Mouse (Mus musculus): ENCODE results near the gene Nfe2.
"Not testable (repeated sequence)": the region's sequence is repeated elsewhere in the genome, so short reads cannot be mapped to it uniquely, and the experiment has no call there.

The Nfe2 gene

DNA sequence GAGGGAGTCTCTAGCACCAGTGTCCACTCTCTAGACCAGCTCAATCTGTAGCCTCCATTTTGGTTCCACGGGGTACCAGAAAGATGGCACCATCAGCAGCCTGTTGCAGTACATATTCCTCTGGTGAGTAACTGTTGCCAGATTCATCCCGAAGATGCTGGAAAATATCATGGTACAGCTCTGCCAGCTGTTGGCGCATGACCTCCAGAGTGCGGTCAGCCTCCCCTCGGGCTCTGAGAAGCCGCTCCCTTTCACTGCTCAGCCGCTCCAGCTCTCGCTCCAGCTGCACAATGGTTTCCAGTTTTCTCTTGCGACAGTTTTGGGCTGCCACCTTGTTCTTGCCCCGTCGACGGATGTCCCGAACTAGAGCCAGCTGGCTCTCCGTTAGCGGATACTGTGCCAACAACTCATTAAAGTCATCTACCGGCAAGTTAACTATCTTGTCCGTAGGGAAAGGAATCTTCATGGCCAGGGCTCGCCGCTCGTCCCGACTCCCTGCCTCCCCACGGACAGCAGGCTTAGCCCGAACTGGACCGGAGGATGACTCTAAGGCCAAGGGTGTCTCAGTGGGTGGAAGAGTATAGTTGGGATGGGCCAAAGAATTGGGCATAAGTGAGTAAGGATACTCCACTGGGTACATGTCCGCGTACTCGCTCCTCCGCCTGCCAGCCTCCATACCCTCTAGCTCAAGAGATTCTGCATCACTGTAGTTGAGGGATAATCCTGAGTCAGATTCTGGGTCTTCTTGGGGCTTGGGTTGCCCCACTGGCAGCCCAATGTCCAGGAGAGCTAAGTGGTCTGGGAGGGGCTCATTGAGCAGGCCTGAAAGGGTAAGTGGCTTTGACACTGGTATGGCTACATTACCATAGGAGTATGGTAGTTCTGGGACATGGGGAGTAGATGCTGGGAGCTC is 9.5 kb downstream of the Nfe2 start:
- no peak for DNase-seq

- DNase-seq, result no peak
Observed at GRCm38 (mm10) chr15:103247782-103248400, 10.3 kb downstream of the Nfe2 start.

GRCm38 (mm10) chr15:103247078-103247781 is 11.0 kb downstream of the Nfe2 start:
- no peak for DNase-seq

- DNase-seq, result no peak
Observed at GRCm38 (mm10) chr15:103245616-103246015, 12.6 kb downstream of the Nfe2 start.

GRCm38 (mm10) chr15:103242885-103243284 is 15.3 kb downstream of the Nfe2 start:
- DNase-seq, result peak; percentile 23

DNA sequence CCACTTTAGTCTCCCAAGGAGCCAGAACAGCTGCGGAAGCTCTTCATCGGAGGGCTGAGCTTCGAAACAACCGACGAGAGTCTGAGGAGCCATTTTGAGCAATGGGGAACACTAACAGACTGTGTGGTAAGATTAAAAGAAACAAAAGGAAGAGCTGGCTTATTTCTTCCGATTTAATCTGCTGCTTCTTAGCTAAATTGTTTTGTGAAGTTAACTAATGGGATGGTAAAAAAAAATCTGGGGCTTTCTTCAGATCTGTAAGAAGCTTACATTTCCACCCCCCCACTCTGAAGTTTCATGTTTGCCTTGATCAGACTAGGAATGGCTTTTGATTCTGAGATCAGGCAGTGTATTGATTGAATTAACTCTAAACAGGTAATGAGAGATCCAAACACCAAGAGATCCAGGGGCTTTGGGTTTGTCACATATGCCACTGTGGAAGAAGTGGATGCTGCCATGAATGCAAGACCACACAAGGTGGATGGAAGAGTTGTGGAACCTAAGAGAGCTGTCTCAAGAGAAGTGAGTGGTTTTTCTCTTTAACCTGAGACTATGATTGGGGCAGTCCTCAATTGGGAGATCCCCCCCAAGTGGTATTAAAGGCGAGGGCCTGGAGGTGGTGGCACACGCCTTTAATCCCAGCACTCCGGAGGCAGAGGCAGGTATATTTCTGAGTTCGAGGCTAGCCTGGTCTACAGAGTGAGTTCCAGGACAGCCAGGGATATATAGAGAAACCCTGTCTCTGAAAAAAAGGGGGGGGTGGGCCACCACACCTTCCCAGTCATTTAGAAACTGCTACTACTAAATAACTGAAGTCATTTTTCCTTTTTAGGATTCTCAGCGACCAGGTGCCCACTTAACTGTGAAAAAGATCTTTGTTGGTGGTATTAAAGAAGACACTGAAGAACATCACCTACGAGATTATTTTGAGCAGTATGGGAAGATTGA is 16.9 kb downstream of the Nfe2 start:
- not testable (repeated sequence) for DNase-seq

DNA sequence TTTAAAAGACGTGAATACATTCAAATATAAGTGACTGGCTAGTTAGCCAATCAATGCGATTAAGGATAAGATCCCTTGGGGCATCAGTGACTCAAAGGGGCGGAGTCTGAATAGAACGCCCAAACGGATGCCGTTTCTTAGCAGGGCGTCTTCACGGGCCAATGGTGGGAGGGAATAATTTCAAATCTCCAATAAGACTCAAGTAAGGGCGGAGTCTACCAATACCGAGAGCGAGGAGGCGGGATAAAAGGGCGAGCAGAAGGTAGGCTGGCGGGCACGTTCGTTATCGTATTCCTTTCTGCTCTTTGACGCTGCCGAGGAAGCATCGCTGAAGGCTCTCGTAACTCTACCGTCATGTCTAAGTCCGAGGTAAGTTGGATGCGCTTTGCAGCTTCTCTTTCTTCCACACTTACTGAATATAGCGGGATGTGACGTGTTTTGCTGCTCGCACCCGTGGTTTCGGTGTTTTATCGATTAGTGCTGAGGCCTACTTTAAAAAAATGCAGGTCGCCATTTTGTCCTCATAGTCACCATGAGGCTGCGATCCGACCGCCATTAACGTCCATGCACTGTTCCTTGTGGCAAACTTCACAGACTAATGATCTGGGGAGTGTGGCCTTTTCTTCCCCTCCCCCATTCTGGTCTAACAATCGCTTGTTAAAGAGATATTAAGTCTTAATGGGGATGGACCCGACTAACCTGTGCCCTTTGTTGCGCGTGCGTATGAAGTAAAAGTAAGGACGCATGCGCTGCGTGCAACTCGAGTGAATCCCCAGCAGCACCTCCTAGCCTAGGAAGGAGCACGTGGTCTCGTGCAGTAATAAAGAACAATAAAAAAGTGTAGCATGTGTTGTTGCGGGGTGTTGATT is 17.8 kb downstream of the Nfe2 start, which contains the start of gene Hnrnpa1:
Gene Hnrnpa1 (plus strand): TSS at position 273 of the 869 bp plus-strand sequence.
- DNase-seq, result peak; percentile 93

GRCm38 (mm10) chr15:103239685-103240159 is 18.5 kb downstream of the Nfe2 start, which contains the start of gene Cbx5:
Gene Cbx5, minus strand, starts transcription at chr15:103239816.
- DNase-seq, result peak; percentile 95

DNA sequence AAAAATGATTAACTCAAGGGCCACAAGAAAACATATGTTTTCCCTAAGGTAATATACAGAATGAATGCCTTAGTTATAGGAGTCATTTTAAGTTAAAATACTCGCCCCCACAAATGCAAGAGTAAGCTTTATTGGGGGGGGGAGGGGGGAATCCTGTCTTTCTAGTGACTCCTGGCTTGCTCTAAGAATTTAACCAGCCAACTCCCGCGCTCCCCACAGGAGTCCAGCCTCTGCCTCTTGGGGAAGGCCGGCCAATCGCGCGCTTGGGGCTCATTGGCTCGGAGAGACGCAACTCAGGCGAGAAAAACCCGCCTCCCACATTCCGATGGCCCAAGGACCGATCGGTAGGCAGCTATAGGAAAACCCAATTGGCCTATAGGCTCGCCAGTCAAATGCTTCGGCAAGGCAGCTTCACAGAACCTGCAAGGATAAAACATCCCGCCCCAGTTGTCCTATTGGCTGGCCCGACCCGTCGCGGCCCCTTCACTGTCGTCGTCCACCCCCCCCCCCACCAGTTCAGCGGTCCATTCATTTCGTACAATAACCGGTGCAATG is 19.0 kb downstream of the Nfe2 start:
- DNase-seq, result peak; percentile 92

GRCm38 (mm10) chr15:103237295-103237694 is 20.9 kb downstream of the Nfe2 start:
- no peak for DNase-seq

DNA sequence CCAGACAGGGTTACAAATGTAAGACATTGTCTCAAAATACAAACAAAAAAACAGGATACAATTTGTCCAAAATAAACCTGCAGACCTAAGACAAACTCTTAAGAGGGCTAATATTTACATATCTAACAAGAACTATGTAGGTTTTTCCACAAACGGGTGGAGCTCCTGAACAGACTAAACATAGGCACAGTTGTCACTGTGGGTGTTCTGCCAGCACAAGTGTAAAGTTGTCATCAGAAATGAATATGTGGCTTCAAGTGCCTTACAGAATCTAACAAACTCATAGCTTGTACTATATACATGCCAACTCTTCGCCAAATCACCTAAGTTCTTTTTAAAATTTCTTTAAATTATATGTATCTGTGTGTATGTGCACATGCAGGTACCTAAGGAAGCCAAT is 25.1 kb downstream of the Nfe2 start:
- no peak for DNase-seq

GRCm38 (mm10) chr15:103228904-103229303 is 29.3 kb downstream of the Nfe2 start:
- DNase-seq, result no peak

DNA sequence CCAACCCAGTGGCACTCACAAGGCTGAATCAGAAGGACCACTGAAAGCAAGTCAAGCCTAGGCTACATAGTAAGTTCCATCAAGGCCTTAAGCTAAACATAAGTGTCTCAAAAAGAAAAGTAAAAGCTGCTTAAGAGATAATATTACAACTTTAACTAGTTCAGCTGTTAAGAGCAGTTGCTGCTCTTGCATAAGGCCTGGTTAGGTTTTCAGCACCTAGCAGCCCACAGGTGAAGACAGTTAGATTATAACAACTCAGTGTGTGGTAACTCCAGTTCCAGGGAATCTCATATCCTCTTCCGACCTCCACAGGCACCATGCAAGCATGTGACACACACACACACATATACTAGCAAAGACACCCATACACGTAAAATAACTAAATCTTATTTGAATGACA is 30.6 kb downstream of the Nfe2 start:
- DNase-seq, result no peak

DNA sequence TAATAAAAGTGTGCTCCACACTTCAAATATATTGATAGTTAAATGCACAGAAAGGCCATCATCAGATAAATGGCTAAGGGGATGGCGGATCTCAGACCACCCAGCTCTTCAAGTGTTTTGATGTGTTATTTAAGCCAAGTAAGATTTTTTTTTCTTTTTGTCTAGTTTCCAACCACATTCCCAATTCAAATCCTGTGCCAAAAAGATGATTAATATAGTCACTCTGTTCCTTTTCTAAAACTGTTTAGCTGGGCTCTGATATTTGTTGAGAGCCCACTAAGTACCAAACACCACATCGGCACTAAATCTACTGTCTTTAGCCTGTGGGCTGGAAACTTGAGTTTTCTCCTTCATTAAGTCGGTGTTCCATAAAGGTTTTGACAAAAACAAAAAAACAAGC is 31.2 kb downstream of the Nfe2 start:
- DNase-seq, result no peak

DNA sequence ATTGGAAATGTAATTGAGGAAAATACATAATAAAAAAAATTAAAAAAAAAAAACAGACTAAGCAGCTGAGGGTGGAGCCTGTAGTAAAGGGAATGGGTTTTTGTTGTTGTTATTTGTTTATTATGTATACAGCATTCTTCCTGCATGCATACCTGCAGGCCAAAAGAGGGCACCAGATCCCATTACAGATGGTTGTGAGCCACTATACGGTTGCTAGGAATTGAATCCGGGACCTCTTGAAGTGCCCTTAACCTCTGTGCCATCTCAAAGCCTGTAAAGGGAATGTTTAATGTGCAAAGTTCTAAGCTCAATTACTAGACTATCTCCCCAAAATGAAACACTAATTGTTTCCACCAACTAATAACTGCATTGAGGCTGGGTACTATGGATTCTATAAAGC is 34.0 kb downstream of the Nfe2 start:
- no peak for DNase-seq

GRCm38 (mm10) chr15:103221386-103221785 is 36.8 kb downstream of the Nfe2 start:
- no peak for DNase-seq

- no peak for DNase-seq
Observed at GRCm38 (mm10) chr15:103220785-103221184, 37.4 kb downstream of the Nfe2 start.

- DNase-seq, result no peak
Observed at GRCm38 (mm10) chr15:103216052-103216451, 42.2 kb downstream of the Nfe2 start.

DNA sequence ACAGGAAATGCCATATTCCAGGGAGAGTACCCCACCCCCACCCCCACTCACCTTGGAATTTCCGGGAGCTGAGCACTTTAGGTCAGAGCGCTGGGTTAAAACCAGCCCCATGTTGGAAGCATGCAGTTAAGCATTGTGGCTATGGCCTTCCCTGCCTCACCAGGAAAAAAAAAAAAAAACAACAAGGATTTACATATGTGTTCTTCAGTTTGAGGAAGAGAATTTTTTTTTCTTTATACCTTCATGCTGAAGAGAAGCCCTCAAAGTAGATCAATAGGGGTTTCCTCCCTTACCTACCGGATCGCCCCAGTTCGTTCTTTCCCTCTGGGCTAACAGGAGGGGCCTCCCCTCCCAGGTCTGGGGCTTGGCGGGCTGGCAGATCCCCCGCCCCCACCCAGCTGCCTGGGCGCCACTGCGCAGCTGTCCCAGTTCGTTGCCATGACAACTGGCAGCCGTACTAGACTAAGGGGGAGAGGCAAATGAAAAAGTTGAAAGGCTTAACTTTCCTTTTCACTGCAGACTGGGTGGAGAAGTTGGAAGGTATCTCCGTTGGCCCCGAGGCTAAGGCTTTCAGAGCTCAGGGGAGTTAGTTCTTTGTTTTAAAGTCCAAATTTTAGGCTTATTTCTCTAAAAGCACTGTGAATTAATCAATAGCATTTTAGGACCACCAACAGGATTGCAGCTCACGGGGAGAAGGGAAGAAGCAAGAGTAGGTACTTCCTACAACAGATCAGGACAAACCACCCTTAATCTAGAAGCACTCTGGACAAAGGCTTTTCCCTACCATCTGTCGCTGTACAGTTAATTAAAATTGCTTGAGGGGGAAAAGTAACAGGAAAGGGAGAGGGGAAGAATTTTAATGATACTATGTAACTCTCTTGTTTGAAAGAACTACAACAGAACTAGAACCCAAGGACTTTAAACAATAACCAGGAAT is 43.0 kb downstream of the Nfe2 start:
- DNase-seq, result peak; percentile 95

GRCm38 (mm10) chr15:103214149-103214548 is 44.1 kb downstream of the Nfe2 start:
- no peak for DNase-seq

All from thymus, postnatal 14 days (tissue).